Mouse (Mus musculus): ENCODE measurements at regions not wholly inside any gene's neighbourhood (a gene's known extent, or its start where the extent isn't known, plus 50 kb on each side); places are given as distances from the start of the nearest gene placed in this dataset.
"Not testable (repeated sequence)": the region's sequence is repeated elsewhere in the genome, so short reads cannot be mapped to it uniquely, and the experiment has no call there.

GRCm38 (mm10) chr5:148776796-148777659 is 152.1 kb downstream of the Katnal1 start:
- no peak for DNase-seq (ENCODE audit: low spot score in 2 of 2)

GRCm38 (mm10) chr5:148775232-148775631 is 153.9 kb downstream of the Katnal1 start:
- DNase-seq (ENCODE audit: low spot score in 2 of 2): no peak

GRCm38 (mm10) chr5:148774446-148774845 is 154.7 kb downstream of the Katnal1 start:
- DNase-seq (ENCODE audit: low spot score in 2 of 2): no peak

- DNase-seq (ENCODE audit: low spot score in 2 of 2): no peak
Observed at GRCm38 (mm10) chr5:148769452-148769851, 159.7 kb downstream of the Katnal1 start.

- DNase-seq (ENCODE audit: low spot score in 2 of 2): no peak
Observed at GRCm38 (mm10) chr5:148768346-148768745, 160.8 kb downstream of the Katnal1 start.

- DNase-seq (ENCODE audit: low spot score in 2 of 2): no peak
Observed at GRCm38 (mm10) chr5:148765993-148766392, 163.1 kb downstream of the Katnal1 start.

- DNase-seq (ENCODE audit: low spot score in 2 of 2): no peak
Observed at GRCm38 (mm10) chr5:148760108-148760507, 169.0 kb downstream of the Katnal1 start.

- DNase-seq (ENCODE audit: low spot score in 2 of 2): no peak
Observed at GRCm38 (mm10) chr5:148758786-148759185, 170.3 kb downstream of the Katnal1 start.

GRCm38 (mm10) chr5:148757715-148758114 is 171.4 kb downstream of the Katnal1 start:
- DNase-seq (ENCODE audit: low spot score in 2 of 2): no peak

- no peak for DNase-seq (ENCODE audit: low spot score in 2 of 2)
Observed at GRCm38 (mm10) chr5:148757236-148757635, 171.9 kb downstream of the Katnal1 start.

- DNase-seq (ENCODE audit: low spot score in 2 of 2): no peak
Observed at GRCm38 (mm10) chr5:148756246-148756930, 172.7 kb downstream of the Katnal1 start.

- DNase-seq (ENCODE audit: low spot score in 2 of 2): no peak
Observed at GRCm38 (mm10) chr5:148755807-148756206, 173.3 kb downstream of the Katnal1 start.

GRCm38 (mm10) chr5:148754896-148755295 is 174.2 kb downstream of the Katnal1 start:
- DNase-seq (ENCODE audit: low spot score in 2 of 2): no peak

GRCm38 (mm10) chr5:148754363-148754762 is 174.8 kb downstream of the Katnal1 start:
- no peak for DNase-seq (ENCODE audit: low spot score in 2 of 2)

GRCm38 (mm10) chr5:148753457-148753856 is 175.7 kb downstream of the Katnal1 start:
- no peak for DNase-seq (ENCODE audit: low spot score in 2 of 2)

- no peak for DNase-seq (ENCODE audit: low spot score in 2 of 2)
Observed at GRCm38 (mm10) chr5:148751980-148752379, 177.1 kb downstream of the Katnal1 start.

- no peak for DNase-seq (ENCODE audit: low spot score in 2 of 2)
Observed at GRCm38 (mm10) chr5:148750002-148750734, 179.0 kb downstream of the Katnal1 start.

GRCm38 (mm10) chr5:148747972-148748764 is 181.0 kb downstream of the Katnal1 start:
- DNase-seq (ENCODE audit: low spot score in 2 of 2): no peak

GRCm38 (mm10) chr5:148747549-148747948 is 181.6 kb downstream of the Katnal1 start:
- no peak for DNase-seq (ENCODE audit: low spot score in 2 of 2)

- not testable (repeated sequence) for DNase-seq (ENCODE audit: low spot score in 2 of 2)
Observed at GRCm38 (mm10) chr5:148746726-148747125, 182.4 kb downstream of the Katnal1 start.

GRCm38 (mm10) chr5:148744676-148745391 is 184.3 kb downstream of the Katnal1 start:
- DNase-seq (ENCODE audit: low spot score in 2 of 2): no peak

Data from spleen, postnatal 14 days (tissue).